Mouse (Mus musculus) myocyte (in vitro differentiated cells): ENCODE measurements around the gene Nrgn. TPM values are rescaled to one million over a fixed set of nuclear protein-coding genes. Genes with fewer than 3 reads are reported as not detected.

ENCODE experiments used
- H3K27me3 ChIP-seq: one replicate; pipeline ENCODE4 v1.6.1; 2011; ENCODE audit not compliant: control insufficient read depth, insufficient read depth, insufficient read length
- H3K36me3 ChIP-seq: one replicate; pipeline ENCODE4 v1.6.1; 2011; ENCODE audit not compliant: control insufficient read depth, insufficient read depth
- H3K4me2 ChIP-seq: one replicate; pipeline ENCODE4 v1.6.1; 2011; ENCODE audit warnings: low read depth, control low read depth
- H3K4me3 ChIP-seq: one replicate; pipeline ENCODE4 v1.5.1; 2011; ENCODE audit warnings: mild to moderate bottlenecking, control low read depth, moderate library complexity
- H3K79me2 ChIP-seq: one replicate; pipeline ENCODE4 v1.6.1; 2011; ENCODE audit not compliant: control insufficient read depth, insufficient read depth
- H3ac ChIP-seq: one replicate; pipeline ENCODE4 v1.6.1; 2011; ENCODE audit not compliant: control insufficient read depth, insufficient read length
- CEBPB ChIP-seq: IDR thresholded peaks from 2 replicates; pipeline ENCODE4 v1.6.1; 2011; ENCODE audit warnings: mild to moderate bottlenecking, moderate library complexity; ENCODE audit not compliant: poor library complexity, insufficient read depth, severe bottlenecking
- E2F4 ChIP-seq: IDR thresholded peaks from one replicate; pipeline ENCODE4 v1.6.1; 2011; ENCODE audit warnings: mild to moderate bottlenecking, control low read depth, moderate library complexity; ENCODE audit not compliant: insufficient read depth
- MAX ChIP-seq: IDR thresholded peaks from one replicate; pipeline ENCODE4 v1.6.1; 2011; ENCODE audit warnings: low read depth, mild to moderate bottlenecking, control low read depth
- MYOD1 ChIP-seq, 3 experiments: IDR thresholded peaks; one replicate each; pipeline ENCODE4 v1.6.1; 2011; ENCODE audit warnings: control low read depth in 2 of 3, low read depth in 2 of 3, mild to moderate bottlenecking in 2 of 3, moderate library complexity in 1 of 3; ENCODE audit not compliant: insufficient read length in 2 of 3, control insufficient read depth in 1 of 3
- MYOG ChIP-seq, 3 experiments: IDR thresholded peaks; one replicate each; pipeline ENCODE4 v1.6.1; 2011; ENCODE audit warnings: control low read depth in 2 of 3, low read depth in 2 of 3, mild to moderate bottlenecking in 2 of 3; ENCODE audit not compliant: insufficient read length in 2 of 3, control insufficient read depth in 1 of 3, insufficient read depth in 1 of 3
- POLR2A ChIP-seq: IDR thresholded peaks from one replicate; pipeline ENCODE4 v1.6.1; 2011; ENCODE audit warnings: low read depth, mild to moderate bottlenecking, control low read depth, moderate library complexity; ENCODE audit not compliant: insufficient read length
- POLR2AphosphoS2 ChIP-seq: IDR thresholded peaks from one replicate; pipeline ENCODE4 v1.6.1; 2011; ENCODE audit warnings: low read depth, control low read depth; ENCODE audit not compliant: insufficient read length
- REST ChIP-seq: IDR thresholded peaks from one replicate; pipeline ENCODE4 v1.6.1; 2011; ENCODE audit warnings: mild to moderate bottlenecking, control low read depth, moderate library complexity; ENCODE audit not compliant: insufficient read depth, insufficient read length
- SRF ChIP-seq: IDR thresholded peaks from one replicate; pipeline ENCODE4 v1.6.1; 2011; ENCODE audit warnings: low read depth; ENCODE audit not compliant: control insufficient read depth, insufficient read length
- TCF12 ChIP-seq: IDR thresholded peaks from one replicate; pipeline ENCODE4 v1.6.1; 2011; ENCODE audit warnings: mild to moderate bottlenecking, control low read depth; ENCODE audit not compliant: poor library complexity, insufficient read depth, severe bottlenecking
- TCF3 ChIP-seq: IDR thresholded peaks from one replicate; pipeline ENCODE4 v1.6.1; 2011; ENCODE audit warnings: low read depth, control low read depth; ENCODE audit not compliant: insufficient read length
- USF1 ChIP-seq: IDR thresholded peaks from one replicate; pipeline ENCODE4 v1.6.1; 2011; ENCODE audit warnings: low read depth, mild to moderate bottlenecking, control low read depth, moderate library complexity
- polyA plus RNA-seq: library from polyadenylated mRNA; unstranded; fragments of >200 nt; fragmentation: generic; extraction: Trizol; gene quantifications from one replicate; pipeline ENCODE4 v1.2.1, GENCODE M21; 2012; ENCODE audit warnings: missing spikeins

Gene Nrgn
- polyA plus RNA-seq, 1 experiment: 0.42 TPM

GRCm38 (mm10) chr9:37512097-37512496 is 40.6 kb downstream of the Nrgn start:
- peaks cover 24% of the 10 kb centered on the region for H3K79me2 ChIP-seq
- H3K27me3 ChIP-seq: no peaks in the 10 kb centered on the region
- H3ac ChIP-seq: no peak overlapping the region
- no peaks in the 10 kb centered on the region for H3K36me3 ChIP-seq
- H3K4me2 ChIP-seq: no peak overlapping the region
- TF ChIP-seq POLR2A (no peak), MYOD1 (IDR thresholded peaks at IDR 0.05; ENCODE audit: control insufficient read depth in 1 of 3, insufficient read length in 2 of 3, low read depth in 2 of 3) (no peak), MAX (no peak), TCF3 (no peak), SRF (no peak), CEBPB (no peak)
- no peak overlapping the region for H3K4me3 ChIP-seq

- H3ac ChIP-seq: no peak overlapping the region
- no peak overlapping the region for H3K4me3 ChIP-seq
- no peaks in the 10 kb centered on the region for H3K27me3 ChIP-seq
- no peak overlapping the region for H3K4me2 ChIP-seq
- no peaks in the 10 kb centered on the region for H3K36me3 ChIP-seq
- peaks cover 50% of the 10 kb centered on the region for H3K79me2 ChIP-seq
- TF ChIP-seq MAX (no peak), CEBPB (no peak), TCF3 (no peak), USF1 (no peak)
Observed at GRCm38 (mm10) chr9:37506023-37506422, 46.7 kb downstream of the Nrgn start.

DNA sequence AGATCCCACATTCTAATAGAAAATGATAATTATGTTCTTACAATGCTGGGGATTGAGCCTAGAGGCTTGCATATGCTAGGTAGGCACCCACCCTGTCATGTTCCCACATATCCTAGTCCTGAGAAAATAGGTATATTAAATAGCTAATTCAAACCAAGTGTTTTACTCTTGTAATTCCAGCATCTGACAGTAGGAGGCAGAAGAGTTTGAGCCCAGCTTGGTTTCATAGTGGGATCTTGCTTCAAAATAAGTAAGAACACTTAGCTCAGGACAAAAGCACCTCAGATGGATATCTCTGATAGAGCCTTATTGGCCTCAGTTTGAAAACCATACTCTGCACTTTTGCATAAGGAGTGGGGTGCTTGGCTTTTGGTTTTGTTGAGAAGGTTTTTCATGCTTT is 48.4 kb downstream of the Nrgn start:
- H3K4me3 ChIP-seq: no peak overlapping the region
- TF ChIP-seq USF1 (no peak), MAX (no peak), CEBPB (no peak), TCF12 (no peak), MYOG (IDR thresholded peaks at IDR 0.05; ENCODE audit: control insufficient read depth in 1 of 3, insufficient read depth in 1 of 3, insufficient read length in 2 of 3, low read depth in 2 of 3) (no peak), MYOD1 (IDR thresholded peaks at IDR 0.05; ENCODE audit: control insufficient read depth in 1 of 3, insufficient read length in 2 of 3, low read depth in 2 of 3) (no peak), TCF3 (no peak), SRF (no peak), E2F4 (no peak), REST (no peak), POLR2A (no peak), POLR2AphosphoS2 (no peak)
- no peaks in the 10 kb centered on the region for H3K36me3 ChIP-seq
- H3K4me2 ChIP-seq: no peak overlapping the region
- peaks cover 60% of the 10 kb centered on the region for H3K79me2 ChIP-seq
- H3ac ChIP-seq: no peak overlapping the region
- no peaks in the 10 kb centered on the region for H3K27me3 ChIP-seq

- Histone ChIP-seq H3K4me2 (no peak overlapping the region), H3K27me3 (no peaks in the 10 kb centered on the region), H3K36me3 (no peaks in the 10 kb centered on the region), H3ac (no peak overlapping the region), H3K79me2 (peaks cover 79% of the 10 kb centered on the region), H3K4me3 (no peak overlapping the region)
- no peak for TF ChIP-seq TCF12
- TF ChIP-seq POLR2A: no peak
Observed at GRCm38 (mm10) chr9:37501170-37501569, 51.5 kb downstream of the Nrgn start.

DNA sequence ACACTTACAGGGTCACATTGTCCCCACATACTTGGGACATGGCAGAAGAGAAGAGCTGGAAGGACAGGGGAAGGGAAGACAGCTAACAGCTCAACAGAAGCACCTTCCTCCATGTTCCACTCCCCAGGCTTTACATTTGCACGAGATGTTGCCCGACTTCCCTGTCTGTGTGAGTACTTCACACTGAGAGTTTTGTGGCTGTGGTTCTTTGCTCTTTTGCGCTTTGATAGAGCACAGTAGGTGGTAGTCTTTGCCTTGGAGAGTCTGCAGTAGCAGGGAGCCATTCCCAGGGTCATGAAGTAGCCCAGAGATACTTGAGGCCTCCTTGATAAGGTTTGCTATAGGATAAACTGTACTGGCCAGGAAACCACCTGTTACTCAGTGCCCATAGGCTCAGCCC is 52.5 kb downstream of the Nrgn start:
- H3K27me3 ChIP-seq: no peaks in the 10 kb centered on the region
- H3ac ChIP-seq: no peak overlapping the region
- peaks cover 82% of the 10 kb centered on the region for H3K79me2 ChIP-seq
- TF ChIP-seq SRF (no peak), TCF3 (no peak)
- no peak overlapping the region for H3K4me3 ChIP-seq
- no peak overlapping the region for H3K4me2 ChIP-seq
- H3K36me3 ChIP-seq: no peaks in the 10 kb centered on the region

GRCm38 (mm10) chr9:37496325-37496724 is 56.4 kb downstream of the Nrgn start:
- no peak overlapping the region for H3K4me3 ChIP-seq
- H3K4me2 ChIP-seq: no peak overlapping the region
- no peak overlapping the region for H3ac ChIP-seq
- no peaks in the 10 kb centered on the region for H3K27me3 ChIP-seq
- TF ChIP-seq E2F4 (no peak), MYOG (IDR thresholded peaks at IDR 0.05; ENCODE audit: control insufficient read depth in 1 of 3, insufficient read depth in 1 of 3, insufficient read length in 2 of 3, low read depth in 2 of 3) (no peak), USF1 (no peak), TCF12 (no peak), CEBPB (no peak), POLR2A (no peak), MAX (no peak), POLR2AphosphoS2 (no peak), TCF3 (no peak), REST (no peak), MYOD1 (IDR thresholded peaks at IDR 0.05; ENCODE audit: control insufficient read depth in 1 of 3, insufficient read length in 2 of 3, low read depth in 2 of 3) (no peak), SRF (no peak)
- H3K36me3 ChIP-seq: no peaks in the 10 kb centered on the region
- peaks cover 91% of the 10 kb centered on the region for H3K79me2 ChIP-seq
